Mouse (Mus musculus): Measurements from ENCODE around the gene Slc31a1.

Gene Slc31a1

GRCm38 (mm10) chr4:62407730-62408582 is 47.4 kb downstream of the Slc31a1 start:
- peak; percentile 65 to 72 for DNase-seq (ENCODE audit: low spot score in 2 of 2)

GRCm38 (mm10) chr4:62408601-62409282 is 48.2 kb downstream of the Slc31a1 start, which contains the start of the genes Cdc26 and Prpf4:
Cdc26 (minus strand) TSS chr4:62408642.
Prpf4 (plus strand) TSS chr4:62408797.
- DNase-seq (ENCODE audit: low spot score in 2 of 2), result peak; percentile 89 to 99

GRCm38 (mm10) chr4:62409615-62410014 is 49.1 kb downstream of the Slc31a1 start:
- no peak for DNase-seq (ENCODE audit: low spot score in 2 of 2)

GRCm38 (mm10) chr4:62410325-62410724 is 49.8 kb downstream of the Slc31a1 start:
- no peak for DNase-seq (ENCODE audit: low spot score in 2 of 2)

- DNase-seq (ENCODE audit: low spot score in 2 of 2), result no peak
Measured at GRCm38 (mm10) chr4:62411606-62412005, 51.1 kb downstream of the Slc31a1 start.

- no peak for DNase-seq (ENCODE audit: low spot score in 2 of 2)
Measured at GRCm38 (mm10) chr4:62418448-62418847, 57.9 kb downstream of the Slc31a1 start.

- no peak for DNase-seq (ENCODE audit: low spot score in 2 of 2)
Measured at GRCm38 (mm10) chr4:62419091-62419490, 58.6 kb downstream of the Slc31a1 start.

- DNase-seq (ENCODE audit: low spot score in 2 of 2), result no peak
Measured at GRCm38 (mm10) chr4:62425891-62426290, 65.4 kb downstream of the Slc31a1 start.

- no peak for DNase-seq (ENCODE audit: low spot score in 2 of 2)
Measured at GRCm38 (mm10) chr4:62427978-62428758, 67.6 kb downstream of the Slc31a1 start.

GRCm38 (mm10) chr4:62429616-62430015 is 69.1 kb downstream of the Slc31a1 start:
- no peak for DNase-seq (ENCODE audit: low spot score in 2 of 2)

- no peak for DNase-seq (ENCODE audit: low spot score in 2 of 2)
Measured at GRCm38 (mm10) chr4:62430678-62431077, 70.2 kb downstream of the Slc31a1 start.

GRCm38 (mm10) chr4:62431522-62431921 is 71.0 kb downstream of the Slc31a1 start:
- DNase-seq (ENCODE audit: low spot score in 2 of 2), result peak in 1 of 2 experiments; percentile 51

- no peak for DNase-seq (ENCODE audit: low spot score in 2 of 2)
Measured at GRCm38 (mm10) chr4:62433939-62434870, 73.7 kb downstream of the Slc31a1 start.

- no peak for DNase-seq (ENCODE audit: low spot score in 2 of 2)
Measured at GRCm38 (mm10) chr4:62435081-62435480, 74.6 kb downstream of the Slc31a1 start, which contains the start of gene Rnf183. Rnf183 (minus strand) TSS chr4:62435252.

GRCm38 (mm10) chr4:62437256-62437778 is 76.8 kb downstream of the Slc31a1 start:
- DNase-seq (ENCODE audit: low spot score in 2 of 2), result no peak

- no peak for DNase-seq (ENCODE audit: low spot score in 2 of 2)
Measured at GRCm38 (mm10) chr4:62437871-62438270, 77.3 kb downstream of the Slc31a1 start.

GRCm38 (mm10) chr4:62439793-62440192 is 79.3 kb downstream of the Slc31a1 start:
- no peak for DNase-seq (ENCODE audit: low spot score in 2 of 2)

- DNase-seq (ENCODE audit: low spot score in 2 of 2), result no peak
Measured at GRCm38 (mm10) chr4:62440544-62440943, 80.0 kb downstream of the Slc31a1 start.

GRCm38 (mm10) chr4:62440986-62441385 is 80.5 kb downstream of the Slc31a1 start:
- no peak for DNase-seq (ENCODE audit: low spot score in 2 of 2)

Measured in spleen, postnatal 10 days (tissue).